Mouse (Mus musculus) forebrain, embryonic 12.5 days (tissue): Measurements from ENCODE around the gene Cfl2. TPM values are rescaled to one million over a fixed set of nuclear protein-coding genes. Genes with fewer than 3 reads are reported as not detected.
A peak's percentile ranks its signal among the peaks of the same experiment; 100 is the strongest.
"Not testable (repeated sequence)": the region's sequence is repeated elsewhere in the genome, so short reads cannot be mapped to it uniquely, and the experiment has no call there.

Experiments
- ATAC-seq: fragments of 200-750 bp; cut with Nextera tagmentation; 2 replicates; pipeline ENCODE4 v1.8.0; 2017; ENCODE audit warnings: moderate TSS enrichment; ENCODE audit not compliant: low FRiP score
- H3K27ac ChIP-seq: fragments of 300-500 bp; sonication (generic); 2 replicates; pipeline ENCODE4 v1.5.1; 2016; ENCODE audit warnings: mild to moderate bottlenecking
- H3K27me3 ChIP-seq: fragments of 300-500 bp; sonication (generic); 2 replicates; pipeline ENCODE4 v1.6.1; 2016; ENCODE audit warnings: mild to moderate bottlenecking
- H3K36me3 ChIP-seq: fragments of 300-500 bp; sonication (generic); replicated peaks from 2 replicates; pipeline ENCODE4 v1.6.1; 2016; ENCODE audit warnings: mild to moderate bottlenecking
- H3K4me1 ChIP-seq: fragments of 300-500 bp; sonication (generic); 2 replicates; pipeline ENCODE4 v1.6.1; 2016
- H3K4me2 ChIP-seq: fragments of 300-500 bp; sonication (generic); 2 replicates; pipeline ENCODE4 v1.6.1; 2016; ENCODE audit warnings: mild to moderate bottlenecking, moderate library complexity
- H3K4me3 ChIP-seq: fragments of 300-500 bp; sonication (generic); replicated peaks from 2 replicates; pipeline ENCODE4 v1.5.1; 2016; ENCODE audit warnings: mild to moderate bottlenecking
- H3K9ac ChIP-seq: fragments of 300-500 bp; sonication (generic); 2 replicates; pipeline ENCODE4 v1.6.1; 2016; ENCODE audit warnings: mild to moderate bottlenecking
- H3K9me3 ChIP-seq: fragments of 300-500 bp; sonication (generic); 2 replicates; pipeline ENCODE4 v1.6.1; 2016
- WGBS: fragments of 180-500 bp; shearing (Covaris S2); methylation state at CpG from one replicate; pipeline ENCODE4 v1.1.7; 2016; 5-methylcytosine and 5-hydroxymethylcytosine counted together
- polyA plus RNA-seq: library from polyadenylated mRNA; unstranded; fragments of >200 nt; fragmentation: Nextera tagmentation; extraction: Ambion mirVana; gene quantifications from 2 replicates; pipeline ENCODE4 v1.2.1, GENCODE M21; 2016

Gene Cfl2
- polyA plus RNA-seq, result 263 and 275 TPM in 2 replicates

- Histone ChIP-seq H3K9ac (peak within 1 kb of the TSS; percentile 99), H3K9me3 (0 out of 2 replicates have a peak, but pooled peaks cover 4% of the 10 kb centered on the region), H3K36me3 (peaks cover 10% of the 10 kb centered on the region), H3K27me3 (no peaks in the 10 kb centered on the region), H3K4me2 (peak within 1 kb of the TSS; percentile 62), H3K27ac (peak within 1 kb of the TSS; percentile 99), H3K4me3 (peak within 1 kb of the TSS; percentile 98), H3K4me1 (peaks cover 17% of the 10 kb centered on the region)
- WGBS, result under 1% methylated on average over 54 of the region's 82 CpGs
- ATAC-seq, result peak; percentile 95
Observed at GRCm38 (mm10) chr12:54862606-54863535, at the start of gene Cfl2. Cfl2 (minus strand) TSS chr12:54862877.

GRCm38 (mm10) chr12:54910387-54910786, 47.7 kb upstream of the Cfl2 start:
- Histone ChIP-seq H3K4me2 (no peak overlapping the region), H3K4me1 (no peaks in the 10 kb centered on the region), H3K27ac (no peak overlapping the region), H3K27me3 (no peaks in the 10 kb centered on the region), H3K4me3 (no peak overlapping the region), H3K9me3 (no peaks in the 10 kb centered on the region), H3K36me3 (peaks cover 74% of the 10 kb centered on the region), H3K9ac (no peak overlapping the region)
- no peak for ATAC-seq
- WGBS, result 94% methylated on average over 3 of the region's 3 CpGs

- ATAC-seq, H3K27ac ChIP-seq, H3K27me3 ChIP-seq, H3K9me3 ChIP-seq, H3K4me2 ChIP-seq, H3K9ac ChIP-seq, H3K4me1 ChIP-seq, H3K4me3 ChIP-seq: not testable (repeated sequence)
- 61% methylated on average over 2 of the region's 2 CpGs for WGBS
- peaks cover 30% of the 10 kb centered on the region for H3K36me3 ChIP-seq
Observed at GRCm38 (mm10) chr12:54892559-54892958, 29.9 kb upstream of the Cfl2 start.

- H3K4me1 ChIP-seq, result no peaks in the 10 kb centered on the region
- H3K27ac ChIP-seq, result no peak overlapping the region
- no peak overlapping the region for H3K4me2 ChIP-seq
- H3K27me3 ChIP-seq, result no peaks in the 10 kb centered on the region
- H3K9me3 ChIP-seq, result no peaks in the 10 kb centered on the region
- no peak overlapping the region for H3K4me3 ChIP-seq
- 95% methylated on average over 2 of the region's 2 CpGs for WGBS
- H3K9ac ChIP-seq, result no peak overlapping the region
- peaks cover 14% of the 10 kb centered on the region for H3K36me3 ChIP-seq
- no peak for ATAC-seq
Observed at GRCm38 (mm10) chr12:54890426-54890825, 27.7 kb upstream of the Cfl2 start.

- no peaks in the 10 kb centered on the region for H3K27me3 ChIP-seq
- no peak overlapping the region for H3K4me2 ChIP-seq
- no peak overlapping the region for H3K9ac ChIP-seq
- no peak overlapping the region for H3K27ac ChIP-seq
- ATAC-seq, result no peak
- H3K36me3 ChIP-seq, result peaks cover 5% of the 10 kb centered on the region; the same call in 1 of the 2 replicates
- H3K4me3 ChIP-seq, result no peak overlapping the region
- no peaks in the 10 kb centered on the region for H3K4me1 ChIP-seq
- no peaks in the 10 kb centered on the region for H3K9me3 ChIP-seq
- WGBS, result 86% methylated on average over 4 of the region's 4 CpGs
Observed at GRCm38 (mm10) chr12:54887580-54888127, 25.0 kb upstream of the Cfl2 start.

- no peak overlapping the region for H3K4me3 ChIP-seq
- ATAC-seq, result no peak
- no peak overlapping the region for H3K4me2 ChIP-seq
- WGBS, result 16% methylated on average over 6 of the region's 6 CpGs
- no peak overlapping the region for H3K27ac ChIP-seq
- no peaks in the 10 kb centered on the region for H3K9me3 ChIP-seq
- no peak overlapping the region for H3K9ac ChIP-seq
- no peaks in the 10 kb centered on the region for H3K4me1 ChIP-seq
- no peaks in the 10 kb centered on the region for H3K36me3 ChIP-seq
- H3K27me3 ChIP-seq, result no peaks in the 10 kb centered on the region
Observed at GRCm38 (mm10) chr12:54879630-54880029, 17.0 kb upstream of the Cfl2 start.

- no peaks in the 10 kb centered on the region for H3K27me3 ChIP-seq
- no peaks in the 10 kb centered on the region for H3K36me3 ChIP-seq
- ATAC-seq, result no peak
- H3K9ac ChIP-seq, result no peak overlapping the region
- H3K27ac ChIP-seq, result no peak overlapping the region
- no peaks in the 10 kb centered on the region for H3K9me3 ChIP-seq
- 75% methylated on average over 5 of the region's 5 CpGs for WGBS
- no peaks in the 10 kb centered on the region for H3K4me1 ChIP-seq
- H3K4me2 ChIP-seq, result no peak overlapping the region
- H3K4me3 ChIP-seq, result no peak overlapping the region
Observed at GRCm38 (mm10) chr12:54879211-54879610, 16.5 kb upstream of the Cfl2 start.

- no peaks in the 10 kb centered on the region for H3K9me3 ChIP-seq
- H3K4me2 ChIP-seq, result no peak overlapping the region
- no peaks in the 10 kb centered on the region for H3K27me3 ChIP-seq
- no peak overlapping the region for H3K27ac ChIP-seq
- no peak overlapping the region for H3K9ac ChIP-seq
- no peak for ATAC-seq
- 81% methylated on average over 1 of the region's 1 CpGs for WGBS
- no peaks in the 10 kb centered on the region for H3K4me1 ChIP-seq
- no peaks in the 10 kb centered on the region for H3K36me3 ChIP-seq
- no peak overlapping the region for H3K4me3 ChIP-seq
Observed at GRCm38 (mm10) chr12:54877875-54878274, 15.2 kb upstream of the Cfl2 start.

GRCm38 (mm10) chr12:54876879-54877278, 14.2 kb upstream of the Cfl2 start:
- WGBS, result 38% methylated on average over 5 of the region's 5 CpGs

GRCm38 (mm10) chr12:54874711-54875110, 12.0 kb upstream of the Cfl2 start:
- Histone ChIP-seq H3K27me3 (no peaks in the 10 kb centered on the region), H3K27ac (no peak overlapping the region), H3K4me1 (no peaks in the 10 kb centered on the region), H3K9me3 (no peaks in the 10 kb centered on the region), H3K4me2 (no peak overlapping the region), H3K4me3 (no peak overlapping the region), H3K9ac (no peak overlapping the region), H3K36me3 (no peaks in the 10 kb centered on the region)
- WGBS, result 77% methylated on average over 6 of the region's 6 CpGs
- ATAC-seq, result no peak

More at GRCm38 (mm10) chr12:54876879-54877278, 14.2 kb upstream of the Cfl2 start:
- Histone ChIP-seq H3K27me3 (no peaks in the 10 kb centered on the region), H3K4me1 (no peaks in the 10 kb centered on the region), H3K27ac (no peak overlapping the region), H3K9ac (no peak overlapping the region), H3K4me3 (no peak overlapping the region), H3K9me3 (no peaks in the 10 kb centered on the region), H3K4me2 (no peak overlapping the region), H3K36me3 (no peaks in the 10 kb centered on the region)
- no peak for ATAC-seq

- peak overlapping the region; percentile 62 for H3K4me2 ChIP-seq
- ATAC-seq, result no peak
- H3K4me1 ChIP-seq, result peaks cover 17% of the 10 kb centered on the region
- H3K36me3 ChIP-seq, result peaks cover 18% of the 10 kb centered on the region
- 0% methylated on average over 36 of the region's 36 CpGs for WGBS
- H3K9me3 ChIP-seq, result 0 out of 2 replicates have a peak, but pooled peaks cover 2% of the 10 kb centered on the region
- H3K27me3 ChIP-seq, result no peaks in the 10 kb centered on the region
- H3K27ac ChIP-seq, result peak overlapping the region; percentile 99
- peak overlapping the region; percentile 98 for H3K4me3 ChIP-seq
- peak overlapping the region; percentile 99 for H3K9ac ChIP-seq
Observed at GRCm38 (mm10) chr12:54861991-54862605, 579 bp downstream of the Cfl2 start.

- H3K9ac ChIP-seq, result no peak overlapping the region
- H3K4me1 ChIP-seq, result peaks cover 17% of the 10 kb centered on the region
- no peak overlapping the region for H3K4me3 ChIP-seq
- WGBS, result 83% methylated on average over 6 of the region's 6 CpGs
- peaks cover 31% of the 10 kb centered on the region for H3K36me3 ChIP-seq
- H3K4me2 ChIP-seq, result no peak overlapping the region
- no peaks in the 10 kb centered on the region for H3K9me3 ChIP-seq
- no peak for ATAC-seq
- no peak overlapping the region for H3K27ac ChIP-seq
- H3K27me3 ChIP-seq, result no peaks in the 10 kb centered on the region
Observed at GRCm38 (mm10) chr12:54859531-54859930, 3.1 kb downstream of the Cfl2 start.
